Comparison of ENCODE assay signal across 11 mouse cellular contexts in the genomic region with DNA sequence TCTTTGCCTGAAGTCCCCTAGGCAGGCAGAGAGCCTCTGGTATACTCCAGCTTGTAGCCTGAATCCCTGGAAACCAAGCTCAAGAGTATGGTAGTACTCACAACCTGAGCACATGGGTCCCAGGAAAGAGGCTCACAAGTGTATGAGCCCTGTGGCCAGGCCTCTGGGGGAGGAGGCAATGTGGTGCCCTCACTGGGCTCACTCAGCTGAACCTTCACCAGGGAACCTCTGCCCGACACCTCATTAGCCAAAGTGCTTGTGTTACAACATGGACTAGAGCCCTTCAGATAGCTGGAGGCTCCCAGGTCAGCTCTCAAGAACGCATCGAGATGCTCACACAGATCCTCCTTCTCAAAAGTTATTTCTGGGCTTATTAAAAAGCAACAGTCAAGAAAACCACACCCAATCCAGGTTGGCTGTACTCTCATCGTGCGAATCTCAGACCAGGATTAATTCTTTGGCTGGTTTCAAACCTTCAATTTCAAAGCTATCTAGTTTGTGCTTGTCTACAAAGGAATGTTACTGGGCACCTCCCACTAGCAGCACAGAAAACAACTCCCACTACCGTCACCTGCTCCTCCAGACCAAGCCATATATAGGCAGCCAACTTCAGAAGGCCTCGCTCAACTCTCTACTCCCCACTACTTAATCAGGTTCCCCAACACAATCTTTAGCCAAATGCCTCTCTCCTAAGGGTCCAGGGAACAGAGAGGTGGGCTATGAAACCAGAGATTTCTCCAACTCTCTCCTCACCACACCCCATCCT. TPM values are rescaled to one million over a fixed set of nuclear protein-coding genes. Genes with fewer than 3 reads are reported as not detected.
DNase-seq lines count a peak whose midpoint lies in the region; ATAC-seq and TF ChIP-seq lines count a peak whose summit lies in the region.
"Had no signal": no experiment of that assay in that cellular context is flagged by ENCODE, and none has a peak within 500 bp of the region (broad histone marks: within the 10 kb centered on the region; RNA-seq: fewer than 3 reads in every experiment).

No protein-coding gene starts in this region.

- no peak overlapping the region for H3K4me3 ChIP-seq in heart, embryonic 14.5 days (ENCODE audit: control insufficient read depth in 1 of 2, insufficient read depth in 1 of 2, low read depth in 1 of 2, low read length in 2 of 2)
- H3K4me3 ChIP-seq in embryonic fibroblast, embryonic 13.5 days (ENCODE audit: insufficient read depth, low read length), result no peak overlapping the region
- no peak overlapping the region for H3K4me3 ChIP-seq in limb, embryonic 11.5 days (ENCODE audit: low read depth, low read length)
- H3K4me3 ChIP-seq: hindbrain, embryonic 12.5 days; liver, embryonic 15.5 days had no signal

- H3K4me2 ChIP-seq in heart, embryonic 14.5 days (ENCODE audit: low read length), result peak overlapping the region; percentile 32
- no peak overlapping the region for H3K4me2 ChIP-seq in limb, embryonic 11.5 days (ENCODE audit: low read depth, severe bottlenecking)
- H3K4me2 ChIP-seq: hindbrain, embryonic 12.5 days; liver, embryonic 15.5 days had no signal

- H3K27me3 ChIP-seq in heart, embryonic 14.5 days (ENCODE audit: control insufficient read depth, insufficient read depth, low read length), result no peaks in the 10 kb centered on the region
- no peaks in the 10 kb centered on the region for H3K27me3 ChIP-seq in limb, embryonic 11.5 days (ENCODE audit: control insufficient read depth, insufficient read depth, low read length)
- H3K27me3 ChIP-seq: hindbrain, embryonic 12.5 days; liver, embryonic 15.5 days had no signal

- H3K27ac ChIP-seq in heart, embryonic 14.5 days (replicated peaks in 1 of 2; ENCODE audit: control insufficient read depth in 1 of 2, insufficient read depth in 1 of 2, low read depth in 2 of 2, low read length in 2 of 2), result peak overlapping the region; percentile 95
- H3K27ac ChIP-seq in embryonic fibroblast, embryonic 13.5 days (ENCODE audit: insufficient read depth, low read length), result peak overlapping the region; percentile 86; the same call in 1 of the 2 replicates
- peak overlapping the region; percentile 5; the same call in 1 of the 2 replicates for H3K27ac ChIP-seq in limb, embryonic 11.5 days (replicated peaks; ENCODE audit: low read depth, low read length)
- H3K27ac ChIP-seq: liver, embryonic 15.5 days had no signal

- peak; percentile 46 for ATAC-seq in heart, embryonic 14.5 days (ENCODE audit: insufficient number of reproducible peaks, insufficient read depth, low FRiP score, low read depth)
- no peak for ATAC-seq in limb, embryonic 11.5 days (ENCODE audit: insufficient number of reproducible peaks, low FRiP score, low TSS enrichment, low read depth)
- no peak for ATAC-seq in CD4-positive, CD25-positive, alpha-beta regulatory T cell, adult 4 months

- DNase-seq in heart, postnatal 25 days (ENCODE audit: low spot score), result no peak
- DNase-seq in R1 (ENCODE audit: low read depth, low spot score), result peak; percentile 72
- no peak for DNase-seq in limb, embryonic 11.5 days (ENCODE audit: low spot score)
- DNase-seq in cerebellum, postnatal 10 days, result no peak
- no peak for DNase-seq in cerebellum, postnatal 36 days

- peaks cover 28% of the 10 kb centered on the region for H3K36me3 ChIP-seq in heart, embryonic 14.5 days (ENCODE audit: control insufficient read depth, insufficient read depth, low read length)
- peaks cover 2% of the 10 kb centered on the region; the same call in 1 of the 2 replicates for H3K36me3 ChIP-seq in limb, embryonic 11.5 days (ENCODE audit: control insufficient read depth, insufficient read depth, low read length)
- H3K36me3 ChIP-seq: hindbrain, embryonic 12.5 days had no signal

- TF ChIP-seq CTCF in embryonic fibroblast, embryonic 13.5 days (IDR thresholded peaks at IDR 0.05; ENCODE audit: borderline replicate concordance, insufficient read depth, low read length), result no peak

- H3K9me3 ChIP-seq in heart, embryonic 14.5 days (ENCODE audit: control insufficient read depth, low read length), result no peaks in the 10 kb centered on the region
- no peaks in the 10 kb centered on the region for H3K9me3 ChIP-seq in limb, embryonic 11.5 days (ENCODE audit: control insufficient read depth, low read length)
- H3K9me3 ChIP-seq: G1E; hindbrain, embryonic 12.5 days; liver, embryonic 15.5 days had no signal

- 34% methylated on average over 7 of the region's 7 CpGs for WGBS in heart, embryonic 14.5 days
- WGBS in limb, embryonic 11.5 days, result 82% methylated on average over 7 of the region's 7 CpGs

- intact Hi-C loops in heart, postnatal 25 days (cut with DNase I), result loop anchor here (2.0 to 5.0 kb wide), 2 partner anchors 21 to 33 kb away; no protein-coding TSS in a partner anchor

- H3K9ac ChIP-seq in heart, embryonic 14.5 days (ENCODE audit: low read length), result peak overlapping the region; percentile 64
- no peak overlapping the region for H3K9ac ChIP-seq in limb, embryonic 11.5 days (ENCODE audit: low read length)
- H3K9ac ChIP-seq: hindbrain, embryonic 12.5 days; liver, embryonic 15.5 days had no signal

- peaks cover 52 to 94% of the 10 kb centered on the region in 2 experiments for H3K4me1 ChIP-seq in heart, embryonic 14.5 days (ENCODE audit: control insufficient read depth in 2 of 2, insufficient read depth in 2 of 2, low read length in 2 of 2)
- H3K4me1 ChIP-seq in embryonic fibroblast, embryonic 13.5 days (ENCODE audit: control insufficient read depth, insufficient read depth, low read length), result peaks cover 46% of the 10 kb centered on the region
- H3K4me1 ChIP-seq in limb, embryonic 11.5 days (ENCODE audit: control insufficient read depth, insufficient read depth, low read length), result peaks cover 17% of the 10 kb centered on the region

- no peak for TF ChIP-seq POLR2A in embryonic fibroblast, embryonic 13.5 days (IDR thresholded peaks at IDR 0.05; ENCODE audit: low read depth, low read length)

RNA-seq across cellular contexts. Expression of a gene that starts 22.5 kb away (rescaled TPM):
- polyA plus RNA-seq in heart, embryonic 14.5 days (2014; fragmentation: Nextera tagmentation; extraction: Ambion mirVana), result 221 and 228 TPM in 2 replicates
- 100 to 1,000 TPM in 1 of 2 experiments, 10 to 100 TPM in 1; 77.0 to 101 TPM for total RNA-seq in heart, postnatal 25 days (2021)
- polyA plus RNA-seq in embryonic fibroblast, embryonic 13.5 days (2011; ENCODE audit: insufficient read length, low read depth, missing spikeins), result 446 and 575 TPM in 2 replicates
- 208 and 213 TPM in 2 replicates for polyA plus RNA-seq in limb, embryonic 11.5 days (2014; fragmentation: Nextera tagmentation; extraction: Ambion mirVana)
- 100 to 1,000 TPM in 1 of 2 experiments, 10 to 100 TPM in 1; 82.6 to 106 TPM for polyA plus RNA-seq in CD4-positive, CD25-positive, alpha-beta regulatory T cell, adult 4 months (2017; shearing (Covaris generic))

RNA-seq across cellular contexts. Expression of a gene that starts 42.1 kb away (rescaled TPM):
- polyA plus RNA-seq in heart, embryonic 14.5 days (2014; fragmentation: Nextera tagmentation; extraction: Ambion mirVana), result 286 and 319 TPM in 2 replicates
- 100 to 1,000 TPM; 148 to 164 TPM for total RNA-seq in heart, postnatal 25 days (2021)
- 328 and 347 TPM in 2 replicates for polyA plus RNA-seq in embryonic fibroblast, embryonic 13.5 days (2011; ENCODE audit: insufficient read length, low read depth, missing spikeins)
- polyA plus RNA-seq in limb, embryonic 11.5 days (2014; fragmentation: Nextera tagmentation; extraction: Ambion mirVana), result 463 and 476 TPM in 2 replicates
- 100 to 1,000 TPM; 656 to 763 TPM for polyA plus RNA-seq in CD4-positive, CD25-positive, alpha-beta regulatory T cell, adult 4 months (2017; shearing (Covaris generic))

RNA-seq across cellular contexts. Expression of a gene that starts 42.2 kb away (rescaled TPM):
- polyA plus RNA-seq in heart, embryonic 14.5 days (2014; fragmentation: Nextera tagmentation; extraction: Ambion mirVana), result 2.8 and 3.3 TPM in 2 replicates
- 1 to 10 TPM in 1 of 2 experiments, under 1 TPM in 1; 0.44 to 1.3 TPM for total RNA-seq in heart, postnatal 25 days (2021)
- 2.0 and 2.2 TPM in 2 replicates for polyA plus RNA-seq in embryonic fibroblast, embryonic 13.5 days (2011; ENCODE audit: insufficient read length, low read depth, missing spikeins)
- 10.5 and 12.1 TPM in 2 replicates for polyA plus RNA-seq in limb, embryonic 11.5 days (2014; fragmentation: Nextera tagmentation; extraction: Ambion mirVana)
- 100 to 1,000 TPM in 1 of 2 experiments, 10 to 100 TPM in 1; 93.7 to 171 TPM for polyA plus RNA-seq in CD4-positive, CD25-positive, alpha-beta regulatory T cell, adult 4 months (2017; shearing (Covaris generic))

RNA-seq across cellular contexts. Expression of a gene that starts 58.4 kb away (rescaled TPM):
- polyA plus RNA-seq in heart, embryonic 14.5 days (2014; fragmentation: Nextera tagmentation; extraction: Ambion mirVana), result 0.27 and 0.46 TPM in 2 replicates
- under 1 TPM; 0.08 to 0.22 TPM for total RNA-seq in heart, postnatal 25 days (2021)
- 0.23 TPM in 1 of 2 replicates, not detected in the other for polyA plus RNA-seq in embryonic fibroblast, embryonic 13.5 days (2011; ENCODE audit: insufficient read length, low read depth, missing spikeins)
- 0.59 and 0.62 TPM in 2 replicates for polyA plus RNA-seq in limb, embryonic 11.5 days (2014; fragmentation: Nextera tagmentation; extraction: Ambion mirVana)
- not detected for polyA plus RNA-seq in CD4-positive, CD25-positive, alpha-beta regulatory T cell, adult 4 months (2017; shearing (Covaris generic))

Comparison
In these comparisons a context has a peak if more than half of its experiments do, and no peak if none do; other contexts are left out.
1. H3K27ac ChIP-seq: peak in every context shown above with its lines; median percentile 95 in heart, embryonic 14.5 days; 86 in embryonic fibroblast, embryonic 13.5 days; 5 in limb, embryonic 11.5 days.